Mouse (Mus musculus) frontal cortex, postnatal 25 days (tissue): ENCODE data around the gene Gla.
"Not testable (repeated sequence)": the region's sequence is repeated elsewhere in the genome, so short reads cannot be mapped to it uniquely, and the experiment has no call there.

ENCODE experiments used
- DNase-seq, 2 experiments: peaks; one replicate each; pipeline ENCODE4 v3.0.0; 2022; ENCODE audit warnings: low spot score in 2 of 2

Gene Gla

GRCm38 (mm10) chrX:134588997-134589396, 11.9 kb downstream of the Gla start:
- no peak for DNase-seq

DNA sequence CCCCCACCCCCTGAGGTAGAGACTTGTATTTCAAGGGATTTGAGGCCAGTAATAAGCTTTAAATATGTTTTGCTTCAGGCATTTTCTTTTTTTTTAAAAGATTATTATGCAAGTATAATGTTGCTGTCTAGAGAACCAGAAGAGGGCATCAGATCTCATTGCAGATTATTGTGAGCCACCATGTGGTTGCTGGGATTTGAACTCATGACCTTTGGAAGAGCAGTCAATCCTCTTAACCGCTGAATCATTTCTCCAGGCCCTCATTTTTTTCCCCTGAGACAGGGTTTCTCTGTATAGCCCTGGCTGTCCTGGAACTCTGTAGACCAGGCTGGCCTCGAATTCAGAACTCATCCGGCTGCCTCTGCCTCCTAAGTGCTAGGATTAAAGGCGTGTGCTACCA, 12.7 kb downstream of the Gla start:
- DNase-seq = no peak

- DNase-seq = no peak
These were observed 14.5 kb downstream of the Gla start for GRCm38 (mm10) chrX:134586447-134586846.

DNA sequence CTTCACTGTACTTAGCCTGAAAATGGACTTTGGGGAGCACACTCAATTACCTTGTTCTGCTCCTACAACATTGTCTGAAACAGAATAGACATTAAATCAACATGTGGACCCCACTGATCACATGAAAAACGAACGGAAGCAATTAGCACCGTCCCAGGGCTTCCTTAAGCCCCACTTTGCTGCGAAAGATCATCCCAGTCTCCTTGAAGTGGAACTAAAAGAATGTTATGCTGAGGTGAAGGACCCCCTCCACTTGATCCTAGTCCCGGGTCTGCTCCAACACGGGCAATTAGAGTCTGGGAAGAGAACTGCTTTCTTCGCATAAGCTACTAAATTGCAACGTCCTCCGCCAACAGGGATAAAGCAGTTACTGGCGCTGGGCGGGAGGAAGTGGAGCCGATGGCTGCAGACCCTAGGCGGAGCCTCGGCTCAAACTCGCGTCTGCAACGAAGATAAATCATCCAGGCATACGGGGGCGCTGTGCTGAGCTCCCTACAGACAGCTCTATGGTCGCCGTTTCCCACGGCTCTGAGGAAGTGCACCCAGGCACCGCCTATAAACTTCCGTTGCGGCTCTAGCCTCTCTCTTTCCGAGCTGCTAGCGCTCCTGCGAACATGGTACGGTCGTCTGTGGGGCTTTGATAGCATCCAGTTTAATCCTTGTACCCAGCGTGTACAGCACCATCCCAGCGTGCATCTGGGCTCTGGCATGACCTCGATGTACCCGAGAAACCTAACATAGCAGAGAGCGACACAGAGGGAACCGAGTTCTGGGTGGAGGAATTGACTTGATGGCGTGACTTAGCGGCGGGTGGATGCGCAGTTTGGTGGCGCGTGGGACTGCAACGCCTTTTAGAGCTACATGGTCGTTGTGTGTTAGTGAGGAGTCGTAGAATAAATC, 15.6 kb downstream of the Gla start, which contains the start of gene Rpl36a:
Gene Rpl36a, plus strand, starts transcription at position 552 of the 900 bp plus-strand sequence.
- peak; percentile 81 to 82 for DNase-seq

DNA sequence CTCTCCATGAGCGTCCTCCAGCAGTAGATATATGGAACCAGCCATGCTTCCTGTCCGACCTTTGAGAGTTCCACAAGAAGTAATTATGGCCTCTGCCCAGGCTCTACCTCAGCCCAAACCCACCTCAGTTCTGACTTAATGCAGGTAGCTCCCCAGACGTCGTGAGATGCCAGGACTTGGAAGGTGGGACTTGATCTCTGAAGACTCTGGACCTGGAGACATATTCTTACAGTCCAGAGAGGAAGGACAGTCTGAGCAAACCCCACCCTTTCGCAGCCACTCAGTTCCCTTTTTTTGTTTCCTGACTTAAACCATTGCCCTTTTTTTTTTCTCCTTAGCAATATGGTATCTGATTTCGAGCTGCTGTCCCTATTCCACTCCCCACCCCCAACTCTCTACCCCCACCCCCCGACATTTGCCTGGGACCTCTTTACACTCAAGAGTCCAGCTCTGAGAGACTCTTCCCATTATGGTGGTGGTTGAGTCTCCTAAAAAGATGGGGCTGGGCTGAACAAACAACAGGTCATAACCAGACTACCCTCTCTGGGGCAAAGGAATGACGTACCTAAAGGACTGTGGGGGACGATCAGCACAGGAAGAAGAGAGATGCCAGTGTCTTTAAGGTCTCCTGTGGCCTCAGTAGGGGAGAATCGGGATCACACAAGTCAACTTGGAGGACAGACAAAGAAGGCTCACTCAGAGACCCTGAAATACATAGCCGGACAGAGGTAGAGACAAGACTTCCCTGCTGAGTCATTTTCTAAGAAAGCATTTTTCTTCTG, 17.8 kb downstream of the Gla start, which contains the start of gene Btk:
Gene Btk, minus strand, starts transcription at position 683 of the 782 bp plus-strand sequence.
- DNase-seq = no peak

- DNase-seq = no peak
These were observed 18.7 kb downstream of the Gla start for GRCm38 (mm10) chrX:134582270-134582669.

GRCm38 (mm10) chrX:134580528-134581305, 20.2 kb downstream of the Gla start:
- DNase-seq = no peak

GRCm38 (mm10) chrX:134577896-134578295, 23.0 kb downstream of the Gla start:
- no peak for DNase-seq

DNA sequence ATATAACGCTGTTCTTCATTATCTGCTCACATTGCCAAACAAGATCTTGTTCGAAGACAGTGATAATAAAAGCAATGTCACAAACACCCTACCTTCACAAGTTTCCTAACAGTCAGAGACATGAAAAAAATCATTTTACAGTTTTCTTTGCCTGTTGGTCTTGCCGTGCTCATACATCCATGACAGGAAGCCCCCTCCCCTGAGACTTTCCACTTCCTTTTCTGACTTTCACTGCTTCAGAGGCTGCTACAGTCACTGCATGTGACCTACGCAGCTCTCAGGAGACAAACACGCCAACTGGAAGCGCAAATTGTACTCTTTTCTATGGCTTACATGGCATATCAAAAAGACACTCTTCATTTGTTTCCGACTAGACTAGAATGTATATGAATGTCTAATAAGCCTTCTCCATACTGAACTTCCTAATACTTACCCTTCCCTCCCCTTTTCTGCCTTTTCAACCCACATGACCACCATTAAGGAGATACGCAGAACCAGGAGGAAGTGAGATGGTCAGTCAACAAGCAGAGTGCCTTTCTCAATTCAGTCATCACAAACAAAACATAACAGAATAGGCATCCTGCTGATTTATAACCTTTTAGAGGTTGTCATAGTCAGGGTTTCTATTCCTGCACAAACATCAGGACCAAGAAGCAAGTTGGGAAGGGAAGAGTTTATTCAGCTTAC, 34.2 kb downstream of the Gla start:
- no peak for DNase-seq

DNA sequence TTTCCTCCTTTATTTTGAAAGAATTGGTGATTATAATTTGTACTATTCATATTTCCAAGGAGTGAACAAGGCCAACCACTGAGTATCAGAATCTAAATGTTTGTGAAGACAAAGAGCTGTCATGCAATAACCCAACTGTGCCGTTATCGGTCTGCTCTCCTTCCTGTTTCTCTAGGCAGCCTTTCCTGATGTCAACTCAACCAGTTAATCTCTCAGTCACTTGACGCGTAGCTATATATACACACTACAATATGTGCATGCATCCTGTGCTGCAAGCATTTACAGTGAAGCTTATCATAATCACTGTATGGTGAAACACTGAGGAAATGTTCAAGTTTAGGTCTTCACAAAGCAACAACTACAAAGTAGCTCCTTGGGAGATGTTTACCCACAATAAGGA, 36.6 kb downstream of the Gla start:
- DNase-seq = no peak

DNA sequence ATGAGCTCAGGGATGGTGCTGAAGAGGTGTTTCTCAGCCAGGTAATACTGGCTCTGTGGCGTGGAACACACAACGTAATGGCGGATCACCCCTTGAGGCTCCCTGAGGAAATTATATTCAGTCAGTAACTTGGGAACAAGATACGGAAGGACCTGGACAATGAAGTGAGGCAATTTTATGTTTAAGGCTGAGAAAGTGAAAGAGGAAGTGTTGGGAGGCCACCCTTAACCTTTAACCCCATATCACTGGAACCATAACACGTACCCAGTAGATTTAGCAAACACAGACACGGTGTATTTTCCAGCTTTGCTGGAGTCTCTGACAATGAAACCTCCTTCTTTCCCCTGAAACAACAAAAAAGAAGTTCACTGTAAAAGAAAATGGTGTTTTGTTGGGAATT, 46.5 kb downstream of the Gla start:
- no peak for DNase-seq

DNA sequence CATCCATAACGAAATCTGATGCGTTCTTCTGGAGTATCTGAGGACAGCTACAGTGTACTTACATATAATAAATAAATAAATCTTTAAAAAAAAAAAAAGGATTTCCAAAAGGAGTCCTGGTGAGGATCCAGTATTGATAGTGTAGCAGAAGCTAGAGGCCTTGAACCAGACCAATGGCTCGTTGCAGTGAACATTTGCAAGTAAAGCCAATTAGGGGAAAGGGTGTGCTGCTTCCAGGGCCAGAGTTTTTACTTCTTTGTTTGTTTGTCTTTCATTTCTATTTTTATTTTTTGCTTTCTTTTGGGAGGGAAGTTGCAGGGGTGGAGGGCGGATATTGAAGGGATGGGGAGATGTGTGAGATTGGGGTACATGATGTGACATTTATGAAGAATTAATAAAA, 47.6 kb downstream of the Gla start:
- DNase-seq = no peak

- peak in 1 of 2 experiments; percentile 6 for DNase-seq
These were observed 50.0 kb downstream of the Gla start for GRCm38 (mm10) chrX:134550903-134551302.

GRCm38 (mm10) chrX:134547330-134547729, 53.6 kb downstream of the Gla start:
- DNase-seq = no peak

DNA sequence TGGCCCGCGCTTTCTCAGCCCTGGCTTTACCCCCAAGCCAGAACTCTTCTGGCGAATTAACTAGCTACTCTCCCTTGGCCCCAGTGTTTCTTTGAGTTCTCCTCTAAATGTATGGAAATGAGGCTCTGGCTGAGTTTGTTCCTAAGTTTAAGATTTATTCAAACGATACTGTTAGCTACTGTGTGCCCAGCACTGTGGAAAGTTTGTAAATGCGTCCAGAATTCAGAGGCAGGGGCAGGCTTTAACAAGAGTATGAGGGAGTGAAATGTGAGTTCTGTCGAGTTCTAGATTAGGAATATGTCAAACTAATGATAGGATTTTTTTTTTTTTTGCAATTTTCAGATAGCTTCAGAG, 59.0 kb downstream of the Gla start:
- no peak for DNase-seq

- peak in 1 of 2 experiments; percentile 13 for DNase-seq
These were observed 59.6 kb downstream of the Gla start, which contains the start of gene Timm8a1 for GRCm38 (mm10) chrX:134541145-134541954. Gene Timm8a1, minus strand, starts transcription at chrX:134541865.

GRCm38 (mm10) chrX:134540414-134541135, 60.4 kb downstream of the Gla start:
- DNase-seq = no peak

- not testable (repeated sequence) for DNase-seq
These were observed 61.1 kb downstream of the Gla start for GRCm38 (mm10) chrX:134539795-134540194.
